Mouse (Mus musculus) G1E (cell line): ENCODE data around the gene Lpo.

Source experiments
- CTCF ChIP-seq: IDR thresholded peaks from 2 replicates; pipeline ENCODE4 v1.5.1; 2012; ENCODE audit warnings: low read depth, low read length, inconsistent platforms, mixed read lengths
- GATA2 ChIP-seq: IDR thresholded peaks from 2 replicates; pipeline ENCODE4 v1.6.1; 2012; ENCODE audit warnings: low read depth, low read length, inconsistent platforms, borderline replicate concordance

GRCm38 (mm10) chr11:87780130-87780529 is 48.0 kb downstream of the Lpo start:
- TF ChIP-seq CTCF: no peak
- no peak for TF ChIP-seq GATA2
